Mouse (Mus musculus) spleen, postnatal 10 days (tissue): ENCODE results near the gene Abhd11.
"Not testable (repeated sequence)": the region's sequence is repeated elsewhere in the genome, so short reads cannot be mapped to it uniquely, and the experiment has no call there.

ENCODE experiments used
- DNase-seq, 2 experiments: peaks; one replicate each; pipeline ENCODE4 v3.0.0; 2021 to 2022; ENCODE audit warnings: low spot score in 2 of 2

Abhd11 gene

GRCm38 (mm10) chr5:135008671-135009589, at the start of gene Abhd11:
Gene Abhd11, plus strand, starts transcription at chr5:135009152.
- peak; percentile 91 to 100 for DNase-seq

- no peak for DNase-seq
Observed at GRCm38 (mm10) chr5:134960430-134960829, 48.5 kb upstream of the Abhd11 start.

DNA sequence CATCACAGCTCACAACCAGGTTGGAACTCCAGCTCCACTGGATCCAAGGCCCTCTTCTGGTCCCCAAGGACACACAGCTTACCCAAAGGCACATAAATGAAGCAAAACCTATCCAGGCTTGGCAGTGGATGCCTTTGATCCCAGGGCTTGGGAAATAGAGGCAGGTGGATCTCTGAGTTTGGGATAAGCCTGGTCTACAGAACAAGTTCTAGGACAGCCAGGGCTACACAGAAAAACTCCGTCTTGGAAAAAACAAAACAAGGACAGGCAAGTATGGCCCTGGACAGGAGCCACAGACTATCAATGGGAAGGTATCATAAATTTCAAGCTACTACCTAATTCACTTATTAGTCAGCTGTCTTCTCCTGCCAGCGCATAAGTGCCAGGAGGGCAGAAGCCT, 47.4 kb upstream of the Abhd11 start:
- no peak for DNase-seq

GRCm38 (mm10) chr5:134963546-134963945, 45.4 kb upstream of the Abhd11 start:
- no peak for DNase-seq

GRCm38 (mm10) chr5:134964655-134965054, 44.3 kb upstream of the Abhd11 start:
- DNase-seq, result not testable (repeated sequence)

- DNase-seq, result peak in 1 of 2 experiments; percentile 86
Observed at GRCm38 (mm10) chr5:134965473-134965851, 43.5 kb upstream of the Abhd11 start.

- DNase-seq, result peak; percentile 70 to 71
Observed at GRCm38 (mm10) chr5:134965852-134966821, 42.8 kb upstream of the Abhd11 start.

DNA sequence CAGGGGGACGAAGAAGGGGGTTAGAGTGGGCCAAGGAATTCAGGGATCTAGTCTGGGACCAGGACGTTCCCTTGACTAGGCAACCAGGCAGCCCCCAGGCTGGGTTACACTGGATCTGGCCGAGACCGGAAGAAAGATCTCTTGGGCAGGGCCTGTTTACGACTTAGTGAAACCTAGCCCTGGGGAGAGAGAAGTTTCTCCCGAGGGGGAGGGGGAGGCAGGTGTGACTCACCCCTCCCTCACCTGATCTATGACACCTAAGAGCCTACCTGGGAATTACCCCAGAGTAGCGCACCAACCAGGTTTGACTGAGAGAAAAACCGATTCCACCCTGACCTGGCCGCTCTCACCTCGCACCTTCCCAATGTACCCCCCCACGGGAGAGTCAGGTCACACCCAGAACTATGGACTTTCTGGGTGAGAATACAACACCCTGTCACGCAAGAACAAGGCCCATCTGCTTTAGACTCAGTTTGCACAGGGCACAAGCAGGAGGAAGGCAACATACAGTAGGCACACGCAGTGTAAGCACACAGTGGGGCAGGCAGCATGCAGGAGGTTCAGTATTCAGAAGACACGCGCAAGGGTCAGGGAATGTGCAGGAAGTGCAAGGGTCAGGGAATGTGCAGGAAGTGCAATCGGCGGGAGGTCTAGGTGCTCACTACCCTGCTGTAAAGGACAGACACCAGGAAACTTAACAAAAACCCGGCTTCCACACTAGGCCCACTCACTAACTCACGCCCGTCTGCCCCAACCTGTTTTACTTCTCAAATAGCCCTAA, 41.6 kb upstream of the Abhd11 start:
- no peak for DNase-seq

- DNase-seq, result no peak
Observed at GRCm38 (mm10) chr5:134970671-134971070, 38.3 kb upstream of the Abhd11 start.

- DNase-seq, result no peak
Observed at GRCm38 (mm10) chr5:134973081-134973480, 35.9 kb upstream of the Abhd11 start.

DNA sequence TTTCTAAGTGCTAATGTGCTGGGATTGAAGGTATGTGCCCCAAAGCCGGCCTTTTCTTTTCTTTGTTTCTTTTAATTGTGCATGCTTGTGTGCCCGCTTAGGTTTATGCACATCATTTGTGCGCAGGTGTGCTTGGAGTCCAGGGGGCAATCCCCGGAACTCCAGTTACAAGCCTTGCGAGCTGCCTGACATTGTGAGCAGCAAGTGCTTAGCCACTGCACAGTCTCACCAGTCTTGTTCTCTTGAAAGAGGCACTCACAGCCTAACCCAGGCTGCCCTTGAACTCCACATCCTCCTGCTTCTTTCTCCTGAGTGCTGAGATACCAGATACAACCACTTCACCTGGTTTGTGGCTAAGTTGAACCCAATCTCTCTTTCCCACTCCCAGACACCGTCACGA, 35.4 kb upstream of the Abhd11 start:
- DNase-seq, result no peak

GRCm38 (mm10) chr5:134974294-134974693, 34.7 kb upstream of the Abhd11 start:
- DNase-seq, result no peak

DNA sequence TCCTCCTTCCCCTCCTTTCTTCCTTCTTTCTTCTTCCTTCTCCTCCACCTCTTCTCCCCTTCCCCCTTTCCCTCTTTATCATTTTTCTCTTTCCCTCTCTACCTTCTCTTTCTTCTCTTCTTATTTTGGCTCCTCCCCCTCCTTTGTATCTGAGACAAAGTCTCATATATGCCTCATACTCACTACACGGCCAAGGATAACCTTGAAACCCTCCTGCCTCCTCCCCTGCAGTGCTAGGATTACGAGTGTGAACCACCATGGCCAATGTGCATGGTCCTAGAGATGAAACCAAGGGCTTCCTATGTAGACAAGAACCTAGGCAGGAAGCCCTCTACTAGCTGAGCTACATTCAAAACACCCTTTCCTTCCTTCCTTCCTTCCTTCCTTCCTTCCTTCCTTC, 34.0 kb upstream of the Abhd11 start:
- DNase-seq, result no peak

GRCm38 (mm10) chr5:134976164-134976563, 32.8 kb upstream of the Abhd11 start:
- DNase-seq, result peak; percentile 37 to 46

DNA sequence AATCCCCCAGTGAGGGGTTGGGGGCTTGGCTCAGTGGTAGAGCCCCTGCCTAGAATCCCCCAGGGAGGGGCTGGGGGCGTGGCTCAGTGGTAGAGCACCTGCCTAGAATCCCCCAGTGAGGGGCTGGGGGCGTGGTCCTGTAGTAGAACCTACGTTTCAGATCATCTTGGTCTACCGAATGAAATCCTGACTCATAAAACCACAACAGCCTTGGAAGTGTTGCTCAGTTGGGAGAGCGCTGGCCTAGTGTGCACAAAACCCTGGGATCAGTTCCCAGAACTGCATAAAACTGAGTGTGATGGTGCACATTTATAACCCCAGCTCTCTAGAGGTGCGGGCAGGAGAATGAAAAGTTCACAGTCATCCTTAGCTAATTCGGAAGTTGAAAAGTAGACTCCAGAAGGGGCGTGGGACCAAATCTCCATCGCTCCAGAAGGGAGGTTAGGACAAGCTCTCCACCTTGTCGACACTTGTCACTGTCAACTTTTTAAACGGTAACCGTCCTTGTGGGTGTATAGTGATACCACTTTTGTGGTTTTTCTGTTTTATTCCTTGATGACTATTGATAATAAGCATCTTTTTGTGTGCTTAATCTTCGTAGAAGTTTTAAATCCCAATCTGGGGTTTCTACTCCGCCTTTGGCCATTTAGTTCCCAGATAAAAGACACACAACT, 32.2 kb upstream of the Abhd11 start:
- no peak for DNase-seq

GRCm38 (mm10) chr5:134977837-134978236, 31.1 kb upstream of the Abhd11 start:
- DNase-seq, result no peak

DNA sequence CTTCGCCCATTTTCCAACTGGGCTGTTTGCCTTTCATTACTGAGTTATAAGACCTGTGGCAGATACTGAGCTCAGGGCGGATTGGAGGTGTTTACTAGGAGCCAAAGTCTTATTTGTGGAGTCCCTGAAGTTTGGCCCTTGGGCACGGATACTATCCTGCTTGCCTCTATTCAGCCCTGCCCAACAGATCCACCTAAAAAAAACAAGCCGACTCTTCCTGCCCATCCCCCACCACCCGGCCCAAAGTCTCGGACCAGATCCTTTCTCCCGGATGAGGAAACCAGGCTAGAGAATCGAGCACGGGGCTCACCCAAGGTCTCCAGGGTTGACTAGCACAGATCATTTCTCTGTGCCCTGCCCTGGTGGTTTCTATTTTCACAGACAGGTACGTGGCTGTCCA, 27.8 kb upstream of the Abhd11 start:
- DNase-seq, result no peak

GRCm38 (mm10) chr5:134983111-134983510, 25.8 kb upstream of the Abhd11 start:
- no peak for DNase-seq

DNA sequence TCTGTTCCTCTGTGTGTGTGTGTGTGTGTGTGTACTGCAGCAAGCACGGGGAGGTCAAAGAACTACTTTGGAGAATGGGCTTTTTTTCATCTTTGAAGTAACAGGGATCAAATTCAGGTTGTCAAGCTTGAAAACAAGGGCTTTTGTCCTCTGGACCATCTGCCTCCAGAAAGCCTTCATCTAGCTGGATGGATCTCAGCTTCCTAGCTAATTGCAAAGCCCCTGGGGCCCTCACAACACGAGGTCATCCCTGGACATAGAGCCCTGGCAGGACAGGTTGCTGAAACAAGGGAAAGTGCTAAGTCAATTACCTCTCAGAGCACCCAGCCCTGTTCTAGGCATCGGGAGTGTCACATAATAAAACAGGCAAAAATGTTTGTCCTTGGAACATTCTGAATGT, 25.2 kb upstream of the Abhd11 start:
- DNase-seq, result no peak

DNA sequence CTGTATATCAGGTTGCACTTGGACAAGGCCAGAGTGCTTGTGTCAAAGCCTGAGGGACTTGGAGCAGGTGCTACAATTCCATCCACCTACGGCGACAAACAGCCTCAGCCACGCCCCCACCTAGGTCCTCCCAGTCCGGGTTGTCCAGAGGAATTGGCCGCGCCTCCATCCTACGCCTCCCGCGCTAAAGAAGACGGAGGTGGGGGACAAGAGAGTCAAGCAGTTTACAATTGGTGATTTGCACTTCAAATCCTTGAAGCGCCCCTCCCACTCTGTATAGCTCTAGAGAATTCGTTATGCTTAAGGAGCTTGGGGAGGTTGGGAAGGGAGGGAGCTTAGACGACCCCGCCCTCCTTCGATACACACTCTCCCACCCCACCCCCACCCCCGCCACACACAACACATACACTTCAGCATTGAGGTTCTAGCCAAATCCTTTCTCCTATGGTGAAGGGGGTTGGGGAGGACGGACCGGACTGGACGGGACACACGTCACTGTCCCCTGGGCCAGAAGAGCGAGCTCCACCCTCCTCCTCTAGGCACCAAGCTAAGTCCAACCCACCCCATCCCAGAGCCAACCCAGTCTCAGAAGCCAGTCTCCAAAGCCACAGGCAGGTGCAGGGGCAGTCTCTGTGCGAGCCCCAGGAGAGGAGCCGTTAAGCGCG, 23.2 kb upstream of the Abhd11 start, which contains the start of gene Cldn3:
Gene Cldn3 (plus strand): TSS at position 582 of the 665 bp plus-strand sequence.
- DNase-seq, result no peak
